Mouse (Mus musculus) megakaryocyte, embryonic 14.5 days (primary cell): ENCODE measurements at regions not wholly inside any gene's neighbourhood (a gene's known extent, or its start where the extent isn't known, plus 50 kb on each side); places are given as distances from the start of the nearest gene placed in this dataset.

Experiments used
- FLI1 ChIP-seq: IDR thresholded peaks from 2 replicates; pipeline ENCODE4 v1.6.1; 2012; ENCODE audit warnings: low read length, inconsistent platforms, mixed read lengths
- GATA1 ChIP-seq: IDR thresholded peaks from 3 replicates; pipeline ENCODE4 v1.6.1; 2012; ENCODE audit warnings: mixed read lengths, low read length, inconsistent platforms, borderline replicate concordance

DNA sequence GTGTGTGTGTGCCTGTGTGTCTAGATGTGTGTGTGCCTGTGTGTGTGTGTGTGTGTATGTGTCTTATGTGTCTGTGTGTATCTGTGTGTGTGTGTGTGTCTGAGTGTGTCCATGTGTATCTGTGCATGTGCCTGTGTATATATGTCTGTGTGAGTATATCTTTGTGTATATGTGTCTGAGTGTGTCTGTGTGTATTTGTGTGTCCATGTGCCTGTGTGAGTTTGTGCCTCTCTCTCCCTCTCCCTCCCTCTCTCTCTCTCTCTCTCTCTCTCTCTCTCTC is 234.7 kb downstream of the Cd83 start:
- no peak for TF ChIP-seq FLI1
- no peak for TF ChIP-seq GATA1
